Mouse (Mus musculus) lung, embryonic 15.5 days (tissue): Measurements from ENCODE around the gene Zc4h2. TPM values are rescaled to one million over a fixed set of nuclear protein-coding genes. Genes with fewer than 3 reads are reported as not detected.
A peak's percentile ranks its signal among the peaks of the same experiment; 100 is the strongest.

Experiments used
- ATAC-seq: fragments of 200-750 bp; cut with Nextera tagmentation; 2 replicates; pipeline ENCODE4 v1.8.0; 2017; ENCODE audit warnings: moderate number of reproducible peaks, borderline replicate concordance; ENCODE audit not compliant: low FRiP score, low TSS enrichment; ENCODE audit errors: extremely low read depth
- H3K27ac ChIP-seq: fragments of 300-500 bp; sonication (generic); 2 replicates; pipeline ENCODE4 v1.5.1; 2015; ENCODE audit warnings: moderate library complexity, mild to moderate bottlenecking, inconsistent platforms
- H3K27me3 ChIP-seq: fragments of 300-500 bp; sonication (generic); 2 replicates; pipeline ENCODE4 v1.6.1; 2015; ENCODE audit warnings: inconsistent platforms
- H3K36me3 ChIP-seq: fragments of 300-500 bp; sonication (generic); 2 replicates; pipeline ENCODE4 v1.6.1; 2015; ENCODE audit warnings: inconsistent platforms
- H3K4me1 ChIP-seq: fragments of 300-500 bp; sonication (generic); 2 replicates; pipeline ENCODE4 v1.6.1; 2015; ENCODE audit warnings: inconsistent platforms
- H3K4me2 ChIP-seq: fragments of 300-500 bp; sonication (generic); 2 replicates; pipeline ENCODE4 v1.6.1; 2015; ENCODE audit warnings: inconsistent platforms, mild to moderate bottlenecking, moderate library complexity
- H3K4me3 ChIP-seq: fragments of 300-500 bp; sonication (generic); 2 replicates; pipeline ENCODE4 v1.5.1; 2015; ENCODE audit warnings: mild to moderate bottlenecking, inconsistent platforms
- H3K9ac ChIP-seq: fragments of 300-500 bp; sonication (generic); 2 replicates; pipeline ENCODE4 v1.6.1; 2015; ENCODE audit warnings: inconsistent platforms
- H3K9me3 ChIP-seq: fragments of 300-500 bp; sonication (generic); 2 replicates; pipeline ENCODE4 v1.6.1; 2016; ENCODE audit warnings: inconsistent platforms
- WGBS: fragments of 180-500 bp; shearing (Covaris S2); methylation state at CpG from one replicate; pipeline ENCODE4 v1.1.7; 2015; 5-methylcytosine and 5-hydroxymethylcytosine counted together
- polyA plus RNA-seq: library from polyadenylated mRNA; unstranded; fragments of >200 nt; fragmentation: Nextera tagmentation; extraction: Ambion mirVana; gene quantifications from 2 replicates; pipeline ENCODE4 v1.2.1, GENCODE M21; 2015

Gene Zc4h2
- polyA plus RNA-seq: 17.4 and 17.5 TPM in 2 replicates

GRCm38 (mm10) chrX:95657804-95658599 lies at the start of gene Zc4h2:
TSS of gene Zc4h2 (minus strand) at chrX:95658509.
- Histone ChIP-seq H3K4me3 (peak within 1 kb of the TSS; percentile 44), H3K4me2 (peak within 1 kb of the TSS; percentile 50), H3K27me3 (no peaks in the 10 kb centered on the region), H3K36me3 (no peaks in the 10 kb centered on the region), H3K4me1 (no peaks in the 10 kb centered on the region), H3K9ac (no peak within 1 kb of the TSS), H3K9me3 (no peaks in the 10 kb centered on the region), H3K27ac (no peak within 1 kb of the TSS)
- ATAC-seq: peak; percentile 99
- 16% methylated on average over 7 of the region's 7 CpGs for WGBS

DNA sequence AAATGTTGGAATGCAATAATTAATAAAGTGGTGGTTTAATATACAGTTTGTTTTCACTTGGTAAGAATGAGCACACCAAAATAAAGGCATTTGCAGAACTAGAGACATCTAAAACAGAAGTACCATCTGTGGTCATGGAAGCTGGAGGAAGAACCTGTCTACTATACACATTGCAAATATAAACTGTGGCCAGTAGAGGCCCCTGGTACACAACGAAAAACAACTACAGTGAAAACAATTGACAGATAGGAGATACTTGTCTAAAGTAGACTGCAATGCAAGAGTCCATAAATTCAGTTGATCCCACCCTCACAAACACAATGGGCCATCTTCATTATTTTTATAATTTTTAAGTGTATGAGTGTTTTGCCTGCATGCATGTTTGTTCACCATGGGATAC lies 28.8 kb upstream of the Zc4h2 start:
- H3K4me3 ChIP-seq: no peak overlapping the region
- WGBS: 62% methylated on average over 1 of the region's 1 CpGs
- no peaks in the 10 kb centered on the region for H3K4me1 ChIP-seq
- no peak overlapping the region for H3K27ac ChIP-seq
- H3K27me3 ChIP-seq: no peaks in the 10 kb centered on the region
- H3K4me2 ChIP-seq: no peak overlapping the region
- no peak overlapping the region for H3K9ac ChIP-seq
- no peaks in the 10 kb centered on the region for H3K36me3 ChIP-seq
- ATAC-seq: no peak
- H3K9me3 ChIP-seq: no peaks in the 10 kb centered on the region

GRCm38 (mm10) chrX:95682206-95682605 lies 23.9 kb upstream of the Zc4h2 start:
- H3K4me2 ChIP-seq: no peak overlapping the region
- no peak for ATAC-seq
- no peak overlapping the region for H3K27ac ChIP-seq
- H3K36me3 ChIP-seq: no peaks in the 10 kb centered on the region
- H3K27me3 ChIP-seq: no peaks in the 10 kb centered on the region
- no peaks in the 10 kb centered on the region for H3K4me1 ChIP-seq
- H3K9me3 ChIP-seq: no peaks in the 10 kb centered on the region
- H3K9ac ChIP-seq: no peak overlapping the region
- no peak overlapping the region for H3K4me3 ChIP-seq
- WGBS: 62% methylated on average over 1 of the region's 1 CpGs

DNA sequence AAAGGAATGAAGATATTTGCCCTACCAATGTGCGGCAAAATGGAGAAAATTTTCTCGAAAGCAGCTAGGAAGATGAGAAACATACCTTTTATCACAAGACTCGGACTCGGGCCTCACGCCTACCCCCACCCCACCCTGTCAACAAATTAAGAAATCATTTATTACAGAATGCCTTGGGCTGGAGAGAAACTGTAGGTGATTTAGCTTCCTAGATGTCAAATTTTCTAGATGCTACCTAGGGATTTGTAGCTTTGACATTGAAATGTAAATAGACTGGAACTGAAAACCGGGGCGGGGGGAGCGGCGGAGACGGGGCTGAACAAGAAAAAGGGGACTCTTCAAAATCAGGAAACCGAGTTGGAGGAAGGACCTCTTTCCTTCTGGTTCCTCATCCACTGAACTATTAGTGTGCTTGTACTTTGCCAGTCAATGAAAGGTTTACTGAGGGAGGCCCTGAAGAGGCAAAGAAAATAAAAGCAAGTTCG lies 333 bp upstream of the Zc4h2 start:
- Histone ChIP-seq H3K9me3 (no peaks in the 10 kb centered on the region), H3K27me3 (no peaks in the 10 kb centered on the region), H3K4me2 (peak overlapping the region; percentile 50), H3K36me3 (no peaks in the 10 kb centered on the region), H3K4me1 (no peaks in the 10 kb centered on the region), H3K27ac (no peak overlapping the region), H3K9ac (no peak overlapping the region), H3K4me3 (peak overlapping the region; percentile 44)
- 17% methylated on average over 12 of the region's 12 CpGs for WGBS
- peak; percentile 69; the same call in 1 of the 2 replicates for ATAC-seq

GRCm38 (mm10) chrX:95600609-95601008 lies 57.7 kb downstream of the Zc4h2 start:
- H3K36me3 ChIP-seq: no peaks in the 10 kb centered on the region
- no peak for ATAC-seq
- no peak overlapping the region for H3K27ac ChIP-seq
- H3K4me3 ChIP-seq: no peak overlapping the region
- H3K9me3 ChIP-seq: no peaks in the 10 kb centered on the region
- H3K27me3 ChIP-seq: no peaks in the 10 kb centered on the region
- H3K4me1 ChIP-seq: no peaks in the 10 kb centered on the region
- H3K4me2 ChIP-seq: no peak overlapping the region
- no peak overlapping the region for H3K9ac ChIP-seq
- 29% methylated on average over 5 of the region's 5 CpGs for WGBS

Other genes starting within 250 kb of the Zc4h2 start
- 11.3 and 12.5 TPM in 2 replicates for gene Amer1, start 213.6 kb downstream of the Zc4h2 start, polyA plus RNA-seq
- 0.15 TPM in 1 of 2 replicates, not detected in the other for gene Asb12, start 100.5 kb downstream of the Zc4h2 start, polyA plus RNA-seq
- gene Pfn5, start 100.4 kb downstream of the Zc4h2 start, polyA plus RNA-seq: not detected in 2 replicates
- 2.3 and 2.6 TPM in 2 replicates for gene Zc3h12b, start 53.2 kb upstream of the Zc4h2 start, polyA plus RNA-seq